Mouse (Mus musculus): Measurements from ENCODE around the gene Runx3.

The Runx3 gene

DNA sequence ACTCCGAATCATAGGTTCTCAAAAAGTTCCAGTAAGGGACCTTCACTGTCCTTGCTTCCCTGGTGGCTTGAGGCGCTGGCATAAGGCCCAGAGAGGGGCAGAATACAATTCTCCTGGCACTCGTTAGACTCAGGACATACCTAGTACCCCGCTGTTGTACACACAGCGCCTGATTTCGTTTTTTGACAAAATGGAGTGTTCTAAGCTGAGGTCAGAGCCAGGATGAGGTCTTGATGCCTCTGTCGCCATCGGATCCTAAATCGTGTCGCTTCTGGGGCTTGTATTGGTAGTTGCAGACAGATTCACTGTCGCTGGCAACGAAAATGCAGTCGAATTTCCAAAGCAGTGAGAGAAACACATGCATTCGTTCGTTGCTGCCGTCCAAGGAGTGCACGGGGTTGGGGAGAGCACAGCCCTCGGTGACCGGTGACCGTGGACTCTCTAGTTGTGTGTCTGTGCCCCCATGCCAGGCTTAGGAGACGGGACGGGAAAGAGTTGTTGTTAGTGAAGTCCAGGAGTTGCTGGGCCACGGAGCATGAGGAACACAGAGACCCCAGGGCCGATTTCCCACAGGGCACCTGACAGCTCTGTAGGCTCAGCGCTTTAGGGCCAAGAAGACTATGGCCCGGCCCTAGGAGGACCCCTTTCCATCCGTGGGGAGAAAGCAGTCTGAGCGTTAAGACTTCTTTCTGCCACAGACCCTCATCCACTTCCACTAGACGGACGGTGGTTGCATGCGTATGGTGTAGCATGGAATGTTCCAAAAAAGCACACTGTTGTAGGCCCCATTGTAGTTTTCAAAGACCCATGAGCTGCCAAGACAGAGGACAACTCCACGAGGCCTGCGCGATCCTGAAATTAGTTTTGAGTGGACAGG is 30.9 kb downstream of the Runx3 start:
- no peak for DNase-seq

DNA sequence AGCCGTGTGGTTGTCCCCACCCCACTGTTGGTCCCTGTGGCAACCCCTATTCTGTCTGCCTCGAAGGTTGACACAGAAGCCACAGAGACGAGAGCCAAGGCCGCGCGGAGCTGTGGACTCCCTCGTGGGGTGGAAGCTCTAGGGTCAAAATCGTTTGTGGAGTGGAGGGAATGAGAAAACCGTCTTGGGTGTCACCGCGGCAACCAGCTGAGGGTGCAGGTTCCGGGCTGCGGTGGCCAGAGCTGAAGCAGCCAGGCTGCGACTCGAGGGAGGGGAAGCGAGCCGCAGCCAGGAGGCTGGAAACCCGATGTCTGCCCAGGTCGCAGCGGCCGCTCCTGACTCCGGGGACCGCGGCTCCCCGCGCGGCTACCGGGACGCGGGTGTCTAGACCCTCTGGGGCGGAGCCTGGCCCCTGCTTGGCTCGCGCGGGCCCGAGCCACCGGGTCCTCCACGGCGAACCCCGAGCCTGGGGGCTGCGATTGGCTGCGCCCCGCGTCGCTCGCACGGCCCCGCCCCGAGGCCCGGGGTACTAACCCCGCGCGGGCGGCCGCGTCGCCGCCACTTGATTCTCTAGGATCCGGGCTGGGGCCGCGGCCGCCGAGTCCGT is 31.6 kb downstream of the Runx3 start:
- DNase-seq, result no peak

- no peak for DNase-seq
Measured at GRCm38 (mm10) chr4:135152834-135153259, 32.4 kb downstream of the Runx3 start.

- no peak for DNase-seq
Measured at GRCm38 (mm10) chr4:135153260-135154088, 33.0 kb downstream of the Runx3 start.

GRCm38 (mm10) chr4:135154089-135154949 is 33.9 kb downstream of the Runx3 start:
- DNase-seq, result no peak

DNA sequence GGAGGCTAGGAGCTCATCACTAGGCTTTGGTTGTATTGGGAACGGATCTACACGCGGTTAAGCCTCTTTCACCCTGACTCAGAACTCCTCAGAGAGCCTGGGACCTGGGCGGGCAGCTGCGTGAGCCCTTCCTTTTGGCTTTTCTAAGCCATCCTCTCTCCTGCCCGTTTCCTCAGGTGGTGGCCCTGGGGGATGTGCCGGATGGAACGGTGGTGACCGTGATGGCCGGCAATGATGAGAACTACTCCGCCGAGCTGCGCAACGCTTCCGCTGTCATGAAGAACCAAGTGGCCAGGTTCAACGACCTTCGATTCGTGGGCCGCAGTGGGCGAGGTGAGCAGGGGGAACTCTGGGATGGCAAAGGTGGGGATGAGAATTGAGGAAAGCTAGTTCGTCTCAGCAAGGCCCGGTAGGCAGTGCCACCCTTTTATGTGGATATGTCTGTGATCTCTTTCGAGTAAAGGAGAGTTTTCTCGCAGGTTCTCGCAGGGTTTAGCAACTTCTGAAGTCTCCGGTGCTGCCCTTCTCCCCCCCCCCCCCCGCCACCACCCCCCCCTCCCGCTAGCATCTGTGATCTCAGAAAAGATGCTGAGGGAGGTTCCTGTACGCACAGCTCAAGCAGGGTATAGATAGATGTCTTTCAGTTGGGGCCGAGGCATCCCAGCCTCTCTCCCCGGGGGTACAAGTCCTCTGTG is 34.8 kb downstream of the Runx3 start:
- DNase-seq, result no peak

DNA sequence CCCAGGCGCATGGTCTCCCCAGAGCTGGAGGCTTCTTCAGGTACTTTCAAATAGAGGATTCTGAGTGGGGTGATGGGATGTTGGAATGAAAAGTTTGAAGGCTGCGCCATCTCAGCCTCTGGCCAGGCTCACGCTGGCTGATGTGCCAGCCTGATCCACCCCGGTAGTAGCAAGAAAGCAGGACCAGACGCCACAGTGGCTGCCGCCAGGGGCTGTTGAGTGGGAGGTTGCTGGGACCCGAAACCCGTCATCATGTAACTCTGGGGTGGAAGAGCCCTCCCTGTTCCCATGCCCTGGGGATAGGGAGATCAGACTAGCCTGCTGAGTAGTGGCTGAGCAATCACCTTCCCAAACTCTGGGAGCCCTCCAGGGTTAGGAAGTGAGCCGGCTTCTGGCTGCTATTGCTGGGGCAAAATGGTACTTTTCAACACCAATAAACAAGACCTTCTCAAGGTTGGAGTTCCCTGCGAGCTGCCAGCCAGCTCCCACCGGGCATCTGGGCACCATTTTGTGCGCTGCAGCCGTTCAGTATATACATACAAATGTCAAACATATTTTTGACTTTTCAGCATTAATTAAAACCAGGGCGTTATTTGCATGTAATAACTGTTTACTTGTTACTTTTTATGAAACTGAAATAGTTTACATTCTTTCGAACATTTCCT is 35.5 kb downstream of the Runx3 start:
- no peak for DNase-seq

DNA sequence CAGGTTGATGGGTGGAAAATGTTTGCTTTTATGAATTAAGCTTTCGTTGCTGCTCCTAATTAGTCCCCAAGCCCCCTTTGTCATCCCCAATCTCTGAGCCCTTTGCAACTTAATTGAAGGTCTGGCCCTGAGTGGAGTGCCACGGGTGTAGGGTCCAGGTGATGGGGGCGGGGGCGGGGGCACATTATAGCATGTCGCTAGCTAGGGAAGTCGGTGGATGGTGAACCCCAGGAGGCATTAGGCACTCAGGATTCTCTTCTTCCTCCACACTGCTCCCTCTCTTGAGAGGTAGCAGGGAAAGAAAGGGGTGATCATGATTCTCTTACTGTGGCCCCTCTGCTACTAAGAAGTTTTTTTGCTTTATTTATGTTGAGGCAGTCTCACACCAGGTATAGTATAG is 36.1 kb downstream of the Runx3 start:
- no peak for DNase-seq

- no peak for DNase-seq
Measured at GRCm38 (mm10) chr4:135157329-135157728, 36.9 kb downstream of the Runx3 start.

GRCm38 (mm10) chr4:135158724-135159409 is 38.4 kb downstream of the Runx3 start:
- DNase-seq, result no peak

DNA sequence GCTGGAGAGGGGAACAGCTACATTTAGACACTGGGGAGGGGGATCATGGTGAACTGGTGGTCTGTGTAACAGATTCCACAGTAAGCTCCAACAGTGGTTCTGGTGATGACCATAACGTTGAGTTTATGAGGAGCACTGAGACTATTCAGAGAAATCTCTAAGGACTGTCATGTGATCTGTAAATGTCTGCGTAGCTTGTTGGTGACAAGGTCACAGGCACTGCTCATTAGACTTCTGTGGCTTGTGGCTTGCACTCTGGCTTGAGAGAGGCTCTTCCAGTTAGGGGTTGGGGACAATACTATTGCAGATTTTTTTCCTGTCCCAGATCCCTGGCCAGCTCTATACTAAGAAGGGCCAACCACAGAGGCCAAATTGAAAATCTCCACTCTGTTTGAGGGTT is 39.2 kb downstream of the Runx3 start:
- DNase-seq, result no peak

- no peak for DNase-seq
Measured at GRCm38 (mm10) chr4:135160168-135160567, 39.7 kb downstream of the Runx3 start.

GRCm38 (mm10) chr4:135161441-135161840 is 41.0 kb downstream of the Runx3 start:
- no peak for DNase-seq

DNA sequence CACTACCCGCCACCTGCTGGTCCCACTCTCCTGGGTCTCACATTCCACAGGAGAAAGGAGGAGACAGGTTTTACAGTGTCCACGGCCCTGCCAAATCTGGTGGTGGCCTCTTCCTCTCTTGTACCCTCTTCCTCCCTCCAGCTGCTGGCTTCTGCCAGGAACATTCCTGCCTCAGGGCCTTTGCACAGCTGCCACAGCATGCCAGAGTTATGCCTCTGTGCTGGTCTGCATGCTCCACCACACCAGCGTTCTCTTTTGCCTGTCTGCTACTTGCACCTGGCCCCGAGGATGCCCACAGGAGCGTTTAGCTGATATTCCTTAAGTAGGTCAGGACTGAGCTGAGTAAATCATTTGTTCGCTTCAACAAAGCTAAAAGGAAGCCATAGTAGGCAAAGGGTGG is 45.3 kb downstream of the Runx3 start:
- no peak for DNase-seq

- no peak for DNase-seq
Measured at GRCm38 (mm10) chr4:135166413-135167225, 46.2 kb downstream of the Runx3 start.

DNA sequence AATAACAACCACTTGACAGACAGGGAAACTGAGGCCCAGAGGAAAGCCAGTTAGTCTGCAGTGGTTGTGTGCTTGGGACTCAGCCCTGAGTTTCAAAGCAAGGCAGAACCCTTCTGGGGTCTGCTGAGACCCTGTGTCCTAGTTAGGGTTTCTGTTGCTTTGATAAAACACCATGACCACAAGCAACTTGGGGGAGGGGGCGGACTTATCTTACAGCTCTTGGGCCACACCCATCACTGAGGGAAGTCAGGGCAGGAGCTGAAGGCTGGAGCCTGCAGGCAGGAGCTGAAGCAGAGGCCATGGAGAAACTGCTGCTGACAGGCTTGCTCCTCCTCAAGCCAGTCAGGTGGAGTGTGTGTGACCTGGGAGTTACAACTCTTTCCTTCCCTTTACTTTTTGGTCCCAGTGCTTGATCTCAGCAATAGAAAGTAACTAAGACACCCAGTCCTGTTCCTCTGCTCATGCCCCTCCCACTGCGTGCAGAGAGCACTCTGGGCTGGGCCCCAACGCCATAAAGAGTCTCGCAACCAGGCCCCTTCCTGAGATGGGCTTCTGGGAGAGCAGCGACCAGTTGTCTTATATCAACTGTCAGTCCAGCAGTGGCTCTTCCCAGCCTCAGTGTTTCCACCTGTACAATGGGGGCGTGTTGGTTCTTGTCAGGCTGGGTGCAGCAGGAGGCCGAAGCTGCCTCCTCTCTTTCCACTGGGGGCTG is 47.5 kb downstream of the Runx3 start:
- DNase-seq, result no peak

DNA sequence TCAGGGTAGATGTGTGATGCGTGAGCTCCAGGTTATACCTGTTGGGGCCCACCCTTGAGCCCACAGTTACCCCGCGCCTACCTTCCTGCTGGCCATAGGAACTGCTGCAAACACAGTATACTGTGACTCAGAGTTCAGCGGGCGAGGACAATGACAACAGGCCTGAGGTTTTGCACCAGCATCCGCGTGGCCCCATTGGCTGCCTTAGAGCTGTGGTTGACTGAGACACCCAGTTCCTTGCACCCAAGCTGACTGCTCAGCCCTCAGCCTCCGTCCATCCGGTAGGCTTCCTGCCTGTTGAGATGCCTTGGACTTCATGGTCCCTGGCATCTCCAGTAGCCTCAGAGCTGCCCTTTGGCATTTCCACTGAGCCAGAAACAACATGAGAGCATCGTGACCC is 48.6 kb downstream of the Runx3 start:
- DNase-seq, result no peak

DNA sequence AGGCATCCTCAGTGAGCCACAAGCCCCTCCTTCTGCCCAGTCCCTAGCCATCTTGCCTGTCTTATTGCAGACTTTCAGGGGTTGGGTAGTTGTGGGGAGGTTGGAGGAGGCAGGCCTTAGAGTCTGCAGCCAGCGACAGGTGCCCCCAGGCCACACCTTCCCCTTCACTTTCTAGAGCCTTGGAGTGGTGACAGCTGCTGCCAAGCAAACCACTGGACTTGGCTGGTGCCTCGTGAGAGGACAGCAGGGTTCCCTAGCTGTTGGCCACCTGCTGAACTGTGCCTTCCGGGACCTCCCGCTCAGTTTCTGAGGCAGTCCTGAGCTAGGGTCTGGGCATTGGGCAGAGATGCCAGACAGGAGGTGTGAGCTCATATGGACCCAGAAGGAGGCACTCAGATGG is 49.0 kb downstream of the Runx3 start:
- no peak for DNase-seq

DNA sequence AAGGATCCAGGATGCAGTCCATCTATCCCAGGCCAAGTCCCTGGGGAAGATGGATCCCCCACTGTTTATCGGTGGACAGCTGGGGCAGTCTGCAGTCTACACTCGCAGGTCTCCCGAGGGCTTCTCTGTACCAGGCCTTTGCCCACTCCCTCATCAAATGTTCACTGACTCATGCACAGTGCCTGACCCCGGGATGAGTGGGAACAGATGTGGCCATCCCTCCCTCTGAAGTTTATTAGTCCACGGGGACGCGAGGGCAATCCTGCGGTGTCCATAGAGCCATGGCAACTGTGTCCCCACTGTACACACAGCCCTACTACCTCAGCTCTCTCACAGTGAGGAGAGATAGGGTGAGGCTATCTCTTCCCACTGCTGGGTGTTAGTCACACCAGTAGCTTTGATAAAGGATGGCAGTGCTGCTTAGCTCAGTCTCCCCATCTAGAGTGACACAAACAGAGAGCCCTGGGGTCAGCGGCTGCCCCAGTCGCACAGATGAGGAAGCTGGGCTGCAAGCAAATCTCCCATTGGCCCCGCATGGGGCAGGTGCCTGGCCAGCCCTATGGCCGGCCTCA is 50.9 kb downstream of the Runx3 start:
- DNase-seq, result no peak
